Mouse (Mus musculus) limb, embryonic 10.5 days (tissue): ENCODE measurements around the gene Gtpbp3. TPM values are rescaled to one million over a fixed set of nuclear protein-coding genes. Genes with fewer than 3 reads are reported as not detected.

Experiments used
- DNase-seq: peaks from one replicate; pipeline ENCODE4 v3.0.0-alpha.2; 2017; ENCODE audit warnings: low spot score
- H3K27ac ChIP-seq: fragments of 300-500 bp; sonication (generic); 2 replicates; pipeline ENCODE4 v1.5.1; 2016; ENCODE audit warnings: mild to moderate bottlenecking
- H3K27me3 ChIP-seq: fragments of 300-500 bp; sonication (generic); 2 replicates; pipeline ENCODE4 v1.6.1; 2016; ENCODE audit warnings: low read depth, mild to moderate bottlenecking; ENCODE audit not compliant: poor library complexity, severe bottlenecking
- H3K36me3 ChIP-seq: fragments of 300-500 bp; sonication (generic); 2 replicates; pipeline ENCODE4 v1.6.1; 2016; ENCODE audit warnings: mild to moderate bottlenecking, moderate library complexity
- H3K4me1 ChIP-seq: fragments of 300-500 bp; sonication (generic); 2 replicates; pipeline ENCODE4 v1.6.1; 2016
- H3K4me3 ChIP-seq: fragments of 300-500 bp; sonication (generic); 2 replicates; pipeline ENCODE4 v1.5.1; 2016; ENCODE audit warnings: mild to moderate bottlenecking, moderate library complexity
- H3K9me3 ChIP-seq: fragments of 300-500 bp; sonication (generic); replicated peaks from 2 replicates; pipeline ENCODE4 v1.6.1; 2016; ENCODE audit warnings: mild to moderate bottlenecking
- WGBS: fragments of 180-500 bp; shearing (Covaris S2); methylation state at CpG from one replicate; pipeline ENCODE4 v1.1.7; 2016; 5-methylcytosine and 5-hydroxymethylcytosine counted together
- polyA plus RNA-seq: library from polyadenylated mRNA; unstranded; fragments of >200 nt; fragmentation: Nextera tagmentation; extraction: Ambion mirVana; gene quantifications from 2 replicates; pipeline ENCODE4 v1.2.1, GENCODE M21; 2016

Gtpbp3 gene
- polyA plus RNA-seq, 1 experiment from 2014 or later = 26.8 TPM

- peak; percentile 90 for DNase-seq
- H3K4me1 ChIP-seq = peaks cover 47% of the 10 kb centered on the region
- WGBS = 0% methylated on average over 22 of the region's 22 CpGs
- H3K36me3 ChIP-seq = peaks cover 50% of the 10 kb centered on the region
- H3K9me3 ChIP-seq = no peaks in the 10 kb centered on the region
- peak overlapping the region; percentile 93 for H3K27ac ChIP-seq
- no peaks in the 10 kb centered on the region for H3K27me3 ChIP-seq
- peak overlapping the region; percentile 78 for H3K4me3 ChIP-seq
Measured at GRCm38 (mm10) chr8:71488454-71488853, 551 bp downstream of the Gtpbp3 start.

GRCm38 (mm10) chr8:71495039-71495438 is 7.1 kb downstream of the Gtpbp3 start:
- Histone ChIP-seq H3K27me3 (no peaks in the 10 kb centered on the region), H3K27ac (peak overlapping the region; percentile 53; the same call in 1 of the 2 replicates), H3K4me3 (0 out of 2 replicates have a peak overlapping the region, but pooled peaks have one; percentile 16), H3K4me1 (peaks cover 54% of the 10 kb centered on the region), H3K9me3 (no peaks in the 10 kb centered on the region), H3K36me3 (peaks cover 47% of the 10 kb centered on the region)
- peak; percentile 91 for DNase-seq
- 24% methylated on average over 16 of the region's 16 CpGs for WGBS

GRCm38 (mm10) chr8:71495811-71496210 is 7.9 kb downstream of the Gtpbp3 start:
- Histone ChIP-seq H3K4me3 (no peak overlapping the region), H3K36me3 (peaks cover 39% of the 10 kb centered on the region), H3K27me3 (no peaks in the 10 kb centered on the region), H3K4me1 (peaks cover 51% of the 10 kb centered on the region), H3K9me3 (no peaks in the 10 kb centered on the region), H3K27ac (peak overlapping the region; percentile 72)
- 96% methylated on average over 5 of the region's 5 CpGs for WGBS
- DNase-seq = no peak

- Histone ChIP-seq H3K36me3 (peaks cover 33% of the 10 kb centered on the region), H3K27ac (peak overlapping the region; percentile 72), H3K4me1 (peaks cover 51% of the 10 kb centered on the region), H3K9me3 (no peaks in the 10 kb centered on the region), H3K27me3 (no peaks in the 10 kb centered on the region), H3K4me3 (no peak overlapping the region)
- peak; percentile 61 for DNase-seq
- WGBS = 31% methylated on average over 11 of the region's 11 CpGs
Measured at GRCm38 (mm10) chr8:71496481-71496880, 8.6 kb downstream of the Gtpbp3 start.

- H3K27ac ChIP-seq = peak overlapping the region; percentile 88; the same call in 1 of the 2 replicates
- WGBS = 87% methylated on average over 1 of the region's 1 CpGs
Measured at GRCm38 (mm10) chr8:71497077-71497645, 9.3 kb downstream of the Gtpbp3 start.

GRCm38 (mm10) chr8:71497881-71498501 is 10.1 kb downstream of the Gtpbp3 start:
- H3K27ac ChIP-seq = peak overlapping the region; percentile 88
- H3K4me1 ChIP-seq = peaks cover 51% of the 10 kb centered on the region
- H3K9me3 ChIP-seq = no peaks in the 10 kb centered on the region
- H3K4me3 ChIP-seq = 0 out of 2 replicates have a peak overlapping the region, but pooled peaks have one; percentile 18
- H3K27me3 ChIP-seq = no peaks in the 10 kb centered on the region
- WGBS = 12% methylated on average over 15 of the region's 15 CpGs
- peaks cover 18% of the 10 kb centered on the region for H3K36me3 ChIP-seq
- no peak for DNase-seq

More at GRCm38 (mm10) chr8:71497077-71497645, 9.3 kb downstream of the Gtpbp3 start:
- DNase-seq = no peak
- no peaks in the 10 kb centered on the region for H3K9me3 ChIP-seq
- no peak overlapping the region for H3K4me3 ChIP-seq
- H3K27me3 ChIP-seq = no peaks in the 10 kb centered on the region
- H3K4me1 ChIP-seq = peaks cover 51% of the 10 kb centered on the region
- peaks cover 26% of the 10 kb centered on the region for H3K36me3 ChIP-seq

- H3K4me1 ChIP-seq = peaks cover 51% of the 10 kb centered on the region
- H3K36me3 ChIP-seq = peaks cover 9% of the 10 kb centered on the region
- peak overlapping the region; percentile 18 for H3K4me3 ChIP-seq
- no peaks in the 10 kb centered on the region for H3K27me3 ChIP-seq
- H3K27ac ChIP-seq = peak overlapping the region; percentile 88
- DNase-seq = peak; percentile 65
- 19% methylated on average over 16 of the region's 16 CpGs for WGBS
- H3K9me3 ChIP-seq = no peaks in the 10 kb centered on the region
Measured at GRCm38 (mm10) chr8:71498816-71499690, 11.2 kb downstream of the Gtpbp3 start.

- peaks cover 43% of the 10 kb centered on the region for H3K27me3 ChIP-seq
Measured at GRCm38 (mm10) chr8:71504349-71504748, 16.4 kb downstream of the Gtpbp3 start.

GRCm38 (mm10) chr8:71505326-71505725 is 17.4 kb downstream of the Gtpbp3 start:
- Histone ChIP-seq H3K27me3 (peaks cover 53% of the 10 kb centered on the region), H3K9me3 (no peaks in the 10 kb centered on the region), H3K4me1 (peaks cover 34% of the 10 kb centered on the region), H3K36me3 (0 out of 2 replicates have a peak, but pooled peaks cover 2% of the 10 kb centered on the region), H3K27ac (no peak overlapping the region), H3K4me3 (no peak overlapping the region)
- no peak for DNase-seq
- 87% methylated on average over 4 of the region's 4 CpGs for WGBS

More at GRCm38 (mm10) chr8:71504349-71504748, 16.4 kb downstream of the Gtpbp3 start:
- H3K4me3 ChIP-seq = no peak overlapping the region
- peaks cover 35% of the 10 kb centered on the region for H3K4me1 ChIP-seq
- DNase-seq = no peak
- no peaks in the 10 kb centered on the region for H3K9me3 ChIP-seq
- WGBS = 89% methylated on average over 4 of the region's 4 CpGs
- H3K27ac ChIP-seq = peak overlapping the region; percentile 9; the same call in 1 of the 2 replicates
- H3K36me3 ChIP-seq = 0 out of 2 replicates have a peak, but pooled peaks cover 5% of the 10 kb centered on the region

GRCm38 (mm10) chr8:71505979-71506378 is 18.1 kb downstream of the Gtpbp3 start:
- Histone ChIP-seq H3K27ac (no peak overlapping the region), H3K27me3 (peaks cover 57% of the 10 kb centered on the region), H3K4me1 (peaks cover 34% of the 10 kb centered on the region), H3K4me3 (no peak overlapping the region), H3K36me3 (0 out of 2 replicates have a peak, but pooled peaks cover 2% of the 10 kb centered on the region), H3K9me3 (no peaks in the 10 kb centered on the region)
- WGBS = 85% methylated on average over 4 of the region's 4 CpGs
- DNase-seq = no peak

- Histone ChIP-seq H3K27me3 (peaks cover 67% of the 10 kb centered on the region), H3K4me1 (peaks cover 40% of the 10 kb centered on the region), H3K9me3 (no peaks in the 10 kb centered on the region), H3K4me3 (peak overlapping the region; percentile 61), H3K36me3 (0 out of 2 replicates have a peak, but pooled peaks cover 2% of the 10 kb centered on the region), H3K27ac (peak overlapping the region; percentile 73)
- DNase-seq = peak; percentile 89
- WGBS = under 1% methylated on average over 61 of the region's 61 CpGs
Measured at GRCm38 (mm10) chr8:71507589-71508104, 19.7 kb downstream of the Gtpbp3 start.

- 51% methylated on average over 2 of the region's 2 CpGs for WGBS
- peak overlapping the region; percentile 28; the same call in 1 of the 2 replicates for H3K4me3 ChIP-seq
- peaks cover 67% of the 10 kb centered on the region for H3K27me3 ChIP-seq
- H3K4me1 ChIP-seq = peaks cover 42% of the 10 kb centered on the region
- H3K27ac ChIP-seq = peak overlapping the region; percentile 53; the same call in 1 of the 2 replicates
- H3K9me3 ChIP-seq = no peaks in the 10 kb centered on the region
- 0 out of 2 replicates have a peak, but pooled peaks cover 2% of the 10 kb centered on the region for H3K36me3 ChIP-seq
- DNase-seq = no peak
Measured at GRCm38 (mm10) chr8:71509316-71509715, 21.4 kb downstream of the Gtpbp3 start.
